Mouse (Mus musculus) CD4-positive, CD25-positive, alpha-beta regulatory T cell, adult 2 months (primary cell): ENCODE measurements around the gene Kpnb1.

Source experiments
- DNase-seq: peaks from one replicate; pipeline ENCODE4 v3.0.0-alpha.2; 2012; ENCODE audit warnings: low read depth, low spot score

The Kpnb1 gene

GRCm38 (mm10) chr11:97142159-97142608 lies 45.5 kb downstream of the Kpnb1 start:
- peak; percentile 48 for DNase-seq

- DNase-seq = peak; percentile 64
These were observed 46.9 kb downstream of the Kpnb1 start for GRCm38 (mm10) chr11:97140811-97141210.

- no peak for DNase-seq
These were observed 48.4 kb downstream of the Kpnb1 start for GRCm38 (mm10) chr11:97139256-97139655.

GRCm38 (mm10) chr11:97138554-97139226 lies 49.0 kb downstream of the Kpnb1 start:
- no peak for DNase-seq

- DNase-seq = no peak
These were observed 54.4 kb downstream of the Kpnb1 start for GRCm38 (mm10) chr11:97133270-97133669.

- no peak for DNase-seq
These were observed 55.5 kb downstream of the Kpnb1 start for GRCm38 (mm10) chr11:97132185-97132584.

- no peak for DNase-seq
These were observed 56.0 kb downstream of the Kpnb1 start for GRCm38 (mm10) chr11:97131683-97132082.

- no peak for DNase-seq
These were observed 57.4 kb downstream of the Kpnb1 start for GRCm38 (mm10) chr11:97130318-97130717.

- no peak for DNase-seq
These were observed 58.7 kb downstream of the Kpnb1 start for GRCm38 (mm10) chr11:97128956-97129355.

- no peak for DNase-seq
These were observed 60.0 kb downstream of the Kpnb1 start for GRCm38 (mm10) chr11:97127470-97128223.

GRCm38 (mm10) chr11:97126645-97127468 lies 60.8 kb downstream of the Kpnb1 start:
- DNase-seq = peak; percentile 91

GRCm38 (mm10) chr11:97124266-97125036 lies 63.2 kb downstream of the Kpnb1 start:
- DNase-seq = no peak

- DNase-seq = peak; percentile 50
These were observed 64.3 kb downstream of the Kpnb1 start for GRCm38 (mm10) chr11:97123282-97123890.

- no peak for DNase-seq
These were observed 67.0 kb downstream of the Kpnb1 start for GRCm38 (mm10) chr11:97120641-97121040.

- no peak for DNase-seq
These were observed 67.5 kb downstream of the Kpnb1 start for GRCm38 (mm10) chr11:97120221-97120620.

- peak; percentile 64 for DNase-seq
These were observed 71.9 kb downstream of the Kpnb1 start for GRCm38 (mm10) chr11:97115797-97116196.

- DNase-seq = peak; percentile 71
These were observed 72.7 kb downstream of the Kpnb1 start, which contains the start of gene Tbx21 for GRCm38 (mm10) chr11:97114671-97115601. Tbx21 (minus strand) TSS chr11:97115331.

- no peak for DNase-seq
These were observed 75.1 kb downstream of the Kpnb1 start for GRCm38 (mm10) chr11:97112519-97113125.
